Mouse (Mus musculus) forebrain, embryonic 11.5 days (tissue): ENCODE measurements at regions not wholly inside any gene's neighbourhood (a gene's known extent, or its start where the extent isn't known, plus 50 kb on each side); places are given as distances from the start of the nearest gene placed in this dataset.
"Not testable (repeated sequence)": the region's sequence is repeated elsewhere in the genome, so short reads cannot be mapped to it uniquely, and the experiment has no call there.

Experiments
- ATAC-seq: fragments of 200-750 bp; cut with Nextera tagmentation; replicated peaks from 2 replicates; pipeline ENCODE4 v1.8.0; 2017; ENCODE audit warnings: moderate TSS enrichment; ENCODE audit not compliant: low FRiP score
- DNase-seq: peaks from one replicate; pipeline ENCODE4 v3.0.0-alpha.2; 2017; ENCODE audit warnings: low spot score
- H3K27ac ChIP-seq: fragments of 300-500 bp; sonication (generic); 2 replicates; pipeline ENCODE4 v1.5.1; 2014; ENCODE audit warnings: low read depth, low read length
- H3K27me3 ChIP-seq: fragments of 300-500 bp; sonication (generic); 2 replicates; pipeline ENCODE4 v1.6.1; 2014; ENCODE audit warnings: mild to moderate bottlenecking, low read length, mixed read lengths; ENCODE audit not compliant: control insufficient read depth, insufficient read depth
- H3K36me3 ChIP-seq: fragments of 300-500 bp; sonication (generic); 2 replicates; pipeline ENCODE4 v1.6.1; 2014; ENCODE audit warnings: mild to moderate bottlenecking, low read length, moderate library complexity, mixed read lengths; ENCODE audit not compliant: control insufficient read depth, insufficient read depth
- H3K4me1 ChIP-seq: fragments of 300-500 bp; sonication (generic); replicated peaks from 2 replicates; pipeline ENCODE4 v1.6.1; 2014; ENCODE audit warnings: low read length, mixed read lengths; ENCODE audit not compliant: control insufficient read depth, insufficient read depth
- H3K4me2 ChIP-seq: fragments of 300-500 bp; sonication (generic); 2 replicates; pipeline ENCODE4 v1.6.1; 2014; ENCODE audit warnings: low read depth, mild to moderate bottlenecking, low read length, moderate library complexity, mixed read lengths; ENCODE audit not compliant: severe bottlenecking
- H3K4me3 ChIP-seq: fragments of 300-500 bp; sonication (generic); 2 replicates; pipeline ENCODE4 v1.5.1; 2014; ENCODE audit warnings: low read depth, low read length
- H3K9ac ChIP-seq: fragments of 300-500 bp; sonication (generic); 2 replicates; pipeline ENCODE4 v1.6.1; 2014; ENCODE audit warnings: low read length
- H3K9me3 ChIP-seq: fragments of 300-500 bp; sonication (generic); 2 replicates; pipeline ENCODE4 v1.6.1; 2016; ENCODE audit warnings: low read length, mixed read lengths; ENCODE audit not compliant: control insufficient read depth
- WGBS: fragments of 180-500 bp; shearing (Covaris S2); extraction: QIAGEN DNeasy Blood & Tissue Kit; methylation state at CpG from one replicate; pipeline ENCODE4 v1.1.7; 2014; 5-methylcytosine and 5-hydroxymethylcytosine counted together

DNA sequence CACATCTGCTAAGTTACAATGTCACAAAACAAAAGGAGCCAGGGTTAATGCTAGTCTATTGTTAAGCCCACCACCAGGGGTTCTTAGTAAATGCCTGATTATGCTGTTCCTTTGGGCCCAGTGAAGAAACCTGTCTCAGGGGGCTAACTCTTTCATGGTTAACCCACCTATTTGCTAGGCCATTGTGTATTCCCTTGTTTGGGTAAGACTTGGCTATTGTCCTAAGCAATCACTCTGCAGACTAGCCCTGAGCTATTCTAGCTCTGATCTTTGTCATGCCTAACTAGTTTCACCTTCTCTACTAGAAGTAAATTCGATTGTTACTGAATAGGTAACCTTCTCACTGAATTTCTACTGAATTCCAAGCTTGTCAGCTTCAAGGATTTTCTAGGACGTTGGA, 302.4 kb upstream of the 1700008P02Rik start:
- not testable (repeated sequence) for H3K9me3 ChIP-seq, DNase-seq, ATAC-seq, H3K27ac ChIP-seq, H3K4me3 ChIP-seq, H3K27me3 ChIP-seq, H3K4me2 ChIP-seq, H3K9ac ChIP-seq, H3K36me3 ChIP-seq, H3K4me1 ChIP-seq
- 55% methylated on average over 2 of the region's 2 CpGs for WGBS

DNA sequence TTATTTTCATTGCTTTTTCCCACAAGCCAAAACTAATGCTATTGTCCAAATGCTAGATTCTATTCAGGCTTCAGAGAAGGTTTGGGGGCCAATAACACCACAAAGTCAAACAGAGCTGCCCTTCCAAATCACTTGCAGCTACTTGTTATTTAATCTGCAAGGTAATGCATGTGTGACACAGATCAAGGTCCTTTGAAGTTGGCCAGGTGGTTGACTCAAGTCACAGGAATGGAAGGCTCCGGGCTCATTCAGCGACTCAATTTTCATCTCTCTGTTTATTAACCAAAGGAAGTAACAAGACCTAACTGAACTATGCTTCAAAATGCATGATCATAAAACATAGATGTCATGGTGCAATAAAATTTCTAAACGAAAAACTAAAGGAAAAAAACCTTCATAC, 300.0 kb upstream of the 1700008P02Rik start:
- ATAC-seq (no peak), DNase-seq (no peak)
- Histone ChIP-seq H3K27me3 (no peaks in the 10 kb centered on the region), H3K4me3 (no peak overlapping the region), H3K4me2 (no peak overlapping the region), H3K9ac (no peak overlapping the region), H3K4me1 (no peaks in the 10 kb centered on the region), H3K27ac (no peak overlapping the region), H3K36me3 (no peaks in the 10 kb centered on the region), H3K9me3 (no peaks in the 10 kb centered on the region)
- WGBS: 82% methylated on average over 3 of the region's 3 CpGs

DNA sequence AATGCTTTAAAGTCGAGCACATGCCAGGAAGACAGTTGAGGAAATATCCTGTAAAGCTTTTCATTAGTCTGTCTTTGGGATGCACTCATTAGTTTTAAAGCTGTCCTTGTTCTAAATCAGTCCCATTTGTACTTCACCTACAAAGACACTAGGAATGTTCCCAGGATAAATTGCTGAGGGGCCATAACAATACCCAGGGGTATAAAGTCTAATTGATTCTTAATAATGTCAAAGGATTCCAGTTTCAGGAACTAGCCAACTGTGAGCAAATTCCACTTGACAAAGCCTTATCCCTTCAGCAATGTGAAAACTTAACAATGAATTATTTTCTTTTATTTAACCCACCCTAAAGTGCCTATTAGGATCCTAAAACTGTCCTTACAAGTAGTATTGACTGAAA, 267.7 kb upstream of the 1700008P02Rik start:
- WGBS: 11% methylated on average over 1 of the region's 1 CpGs

DNA sequence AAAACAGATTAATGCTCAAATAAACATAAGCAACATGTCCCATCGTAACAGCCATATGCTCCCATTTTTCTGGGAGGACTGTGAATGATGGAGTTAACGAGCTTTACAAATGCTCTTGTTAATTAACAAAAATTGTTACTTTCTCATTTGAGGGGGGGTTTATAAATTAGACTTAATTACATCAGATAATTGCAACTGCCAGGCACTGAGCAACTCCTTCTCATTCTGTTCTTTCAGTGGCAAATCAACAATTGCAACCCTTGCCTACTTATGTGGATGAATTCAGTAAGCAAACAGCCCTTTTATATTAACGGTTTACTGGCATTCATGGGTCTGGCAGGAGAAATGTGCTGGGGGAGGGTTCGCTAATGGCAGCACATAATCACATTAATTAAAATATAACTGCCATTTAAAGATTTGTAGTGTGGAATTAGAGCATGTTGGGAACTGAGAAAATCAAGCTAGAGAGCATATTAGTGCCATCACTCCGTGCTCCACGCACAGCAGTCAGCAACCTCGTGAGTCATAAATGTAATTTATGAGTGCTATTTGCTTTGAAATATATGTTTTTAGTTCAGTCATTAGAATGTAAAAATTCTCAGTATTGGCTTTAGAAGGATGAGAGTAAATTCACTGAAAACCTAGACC, 266.9 kb upstream of the 1700008P02Rik start:
- ATAC-seq: peak; percentile 86
- Histone ChIP-seq H3K4me2 (no peak overlapping the region), H3K9me3 (no peaks in the 10 kb centered on the region), H3K4me1 (no peaks in the 10 kb centered on the region), H3K27ac (no peak overlapping the region), H3K9ac (no peak overlapping the region), H3K27me3 (no peaks in the 10 kb centered on the region), H3K4me3 (no peak overlapping the region), H3K36me3 (no peaks in the 10 kb centered on the region)
- 44% methylated on average over 7 of the region's 7 CpGs for WGBS
- DNase-seq: peak; percentile 48

More for the DNA sequence above, 267.7 kb upstream of the 1700008P02Rik start:
- no peaks in the 10 kb centered on the region for H3K4me1 ChIP-seq
- H3K9ac ChIP-seq: no peak overlapping the region
- no peak overlapping the region for H3K27ac ChIP-seq
- no peaks in the 10 kb centered on the region for H3K36me3 ChIP-seq
- H3K4me2 ChIP-seq: no peak overlapping the region
- no peaks in the 10 kb centered on the region for H3K9me3 ChIP-seq
- no peaks in the 10 kb centered on the region for H3K27me3 ChIP-seq
- H3K4me3 ChIP-seq: no peak overlapping the region
- no peak for ATAC-seq
- DNase-seq: no peak

DNA sequence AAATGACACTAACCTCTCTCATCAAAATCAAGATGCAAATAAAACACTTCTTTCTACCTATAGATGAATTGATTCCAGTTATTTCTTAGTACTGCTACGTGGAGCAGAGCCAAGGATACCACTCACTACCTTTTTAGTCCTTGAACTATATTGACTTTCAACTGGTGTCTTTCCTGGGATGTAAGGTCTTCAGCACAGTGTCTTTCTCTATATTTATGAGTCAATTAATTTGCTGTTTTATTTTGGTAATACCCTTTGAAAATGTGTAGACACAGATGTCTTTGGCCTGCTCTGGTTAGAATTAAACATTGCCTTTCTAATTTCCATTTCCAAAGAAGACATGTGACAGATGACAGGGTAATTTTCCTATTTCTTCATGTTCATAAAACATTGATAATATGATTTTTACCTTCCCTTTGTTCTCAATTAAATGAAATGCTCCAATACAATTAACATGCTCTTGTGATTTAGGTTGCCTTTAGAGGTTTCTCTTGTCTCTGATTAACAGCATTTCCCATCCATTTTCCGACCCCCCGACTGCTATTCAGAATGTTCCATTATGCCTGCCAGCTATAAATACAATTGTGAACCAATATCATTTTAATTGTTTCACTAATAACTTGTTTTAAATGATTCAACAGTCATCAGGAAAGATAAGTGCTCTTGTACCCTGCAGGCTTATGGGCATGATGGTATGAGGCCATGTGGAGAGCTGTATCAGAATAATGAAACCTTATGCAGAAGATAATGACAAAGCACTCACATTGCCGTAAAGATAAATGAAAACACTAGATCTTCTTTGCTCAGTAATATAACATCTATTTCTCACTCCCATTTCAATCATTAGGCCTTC, 266.2 kb upstream of the 1700008P02Rik start:
- Histone ChIP-seq H3K27ac (no peak overlapping the region), H3K4me3 (no peak overlapping the region), H3K4me2 (no peak overlapping the region), H3K4me1 (no peaks in the 10 kb centered on the region), H3K27me3 (no peaks in the 10 kb centered on the region), H3K9me3 (no peaks in the 10 kb centered on the region), H3K9ac (no peak overlapping the region), H3K36me3 (no peaks in the 10 kb centered on the region)
- peak; percentile 45; the same call in 1 of the 2 replicates for ATAC-seq
- no peak for DNase-seq
- 66% methylated on average over 4 of the region's 4 CpGs for WGBS

DNA sequence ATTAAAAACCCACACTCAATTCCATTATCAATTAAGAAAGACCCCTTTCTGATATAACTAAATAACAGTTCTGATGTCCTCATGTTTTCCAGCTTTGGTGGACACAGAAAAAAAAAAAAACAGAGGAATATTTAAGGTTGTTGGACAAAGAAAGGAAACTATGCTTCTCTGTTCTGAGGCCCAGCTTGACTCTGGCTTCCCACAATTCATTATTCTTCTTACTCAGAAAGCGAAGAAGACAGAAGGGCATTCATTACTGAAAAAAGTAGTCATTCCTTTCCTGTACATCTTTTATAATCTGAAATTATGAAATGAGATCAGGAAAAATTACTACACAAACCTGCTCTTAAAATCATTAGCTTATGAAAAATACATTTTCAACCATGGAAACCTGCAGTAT, 263.2 kb upstream of the 1700008P02Rik start:
- Histone ChIP-seq H3K4me3 (no peak overlapping the region), H3K4me1 (no peaks in the 10 kb centered on the region), H3K4me2 (no peak overlapping the region), H3K36me3 (no peaks in the 10 kb centered on the region), H3K9me3 (no peaks in the 10 kb centered on the region), H3K9ac (no peak overlapping the region), H3K27ac (no peak overlapping the region), H3K27me3 (no peaks in the 10 kb centered on the region)
- DNase-seq (no peak), ATAC-seq (no peak)
- 83% methylated on average over 1 of the region's 1 CpGs for WGBS

DNA sequence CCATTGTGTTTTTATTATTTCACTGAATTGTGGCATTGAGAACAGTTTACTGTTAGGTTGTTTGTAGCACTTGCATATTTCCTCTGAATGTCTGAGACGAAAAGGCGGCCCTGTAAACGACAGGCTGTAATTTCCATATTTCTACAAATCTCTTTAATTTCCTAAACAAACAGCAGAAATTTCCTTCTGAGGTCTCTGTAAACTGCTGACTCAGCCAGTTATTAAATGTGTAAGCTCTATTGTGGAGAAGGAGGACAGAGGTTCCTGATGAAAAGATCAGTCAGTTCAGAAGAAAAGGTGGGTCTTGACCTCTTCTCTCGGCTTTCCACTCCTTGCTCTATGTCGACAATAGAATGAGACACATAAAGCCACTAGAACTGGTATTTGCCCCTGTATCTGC, 256.0 kb upstream of the 1700008P02Rik start:
- Histone ChIP-seq H3K27ac (no peak overlapping the region), H3K9me3 (no peaks in the 10 kb centered on the region), H3K4me3 (no peak overlapping the region), H3K36me3 (no peaks in the 10 kb centered on the region), H3K27me3 (no peaks in the 10 kb centered on the region), H3K4me1 (no peaks in the 10 kb centered on the region), H3K9ac (no peak overlapping the region), H3K4me2 (no peak overlapping the region)
- no peak for ATAC-seq
- 80% methylated on average over 5 of the region's 5 CpGs for WGBS
- DNase-seq: no peak

DNA sequence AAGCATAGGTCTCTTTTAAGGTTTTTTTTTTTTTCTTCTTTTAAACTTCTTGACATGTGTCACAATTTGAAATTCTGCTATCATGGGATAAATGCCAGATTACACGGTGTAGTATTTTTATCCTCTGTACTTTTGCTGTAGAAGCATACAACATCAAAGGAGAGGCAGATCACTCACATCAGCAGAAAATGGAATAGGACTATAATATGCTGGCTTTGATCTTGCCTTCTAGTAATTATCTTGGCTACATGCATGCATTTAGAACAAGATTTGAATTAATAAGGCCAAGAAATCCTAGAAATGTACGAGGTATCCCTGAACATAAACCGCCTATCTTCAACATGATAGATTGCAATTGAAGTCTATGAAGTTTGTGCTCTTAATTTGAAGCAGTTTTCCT, 251.9 kb upstream of the 1700008P02Rik start:
- ATAC-seq (no peak), DNase-seq (no peak)
- Histone ChIP-seq H3K27ac (no peak overlapping the region), H3K9ac (no peak overlapping the region), H3K27me3 (no peaks in the 10 kb centered on the region), H3K4me2 (no peak overlapping the region), H3K9me3 (no peaks in the 10 kb centered on the region), H3K4me1 (no peaks in the 10 kb centered on the region), H3K4me3 (no peak overlapping the region), H3K36me3 (no peaks in the 10 kb centered on the region)
- 79% methylated on average over 3 of the region's 3 CpGs for WGBS

DNA sequence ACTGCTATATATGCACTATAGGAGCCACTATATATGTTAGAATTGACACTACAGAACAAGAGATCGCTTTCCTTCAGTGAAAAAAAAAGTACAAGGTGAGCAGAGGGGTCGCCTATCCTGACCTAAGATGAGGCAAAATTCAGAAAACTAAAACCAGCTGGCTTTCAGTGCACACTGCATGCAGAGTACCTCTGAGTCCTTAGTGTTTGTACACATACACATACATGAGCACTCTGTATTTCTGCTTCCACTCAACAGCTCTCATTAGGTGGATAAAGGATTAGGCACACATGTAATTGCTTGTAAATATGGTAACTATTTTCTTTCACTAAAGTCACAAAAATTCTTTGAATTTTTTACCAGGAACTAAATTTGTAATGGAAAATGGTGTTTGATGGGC, 251.5 kb upstream of the 1700008P02Rik start:
- no peaks in the 10 kb centered on the region for H3K36me3 ChIP-seq
- H3K27me3 ChIP-seq: no peaks in the 10 kb centered on the region
- no peak overlapping the region for H3K9ac ChIP-seq
- DNase-seq (no peak), ATAC-seq (no peak)
- H3K4me2 ChIP-seq: no peak overlapping the region
- H3K9me3 ChIP-seq: no peaks in the 10 kb centered on the region
- no peak overlapping the region for H3K27ac ChIP-seq
- no peaks in the 10 kb centered on the region for H3K4me1 ChIP-seq
- H3K4me3 ChIP-seq: no peak overlapping the region
- 69% methylated on average over 2 of the region's 2 CpGs for WGBS
